Mouse (Mus musculus) embryonic facial prominence, embryonic 10.5 days (tissue): ENCODE results near the gene Jmjd8. TPM values are rescaled to one million over a fixed set of nuclear protein-coding genes. Genes with fewer than 3 reads are reported as not detected.
"Not testable (repeated sequence)": the region's sequence is repeated elsewhere in the genome, so short reads cannot be mapped to it uniquely, and the experiment has no call there.

Experiments
- DNase-seq: peaks from one replicate; pipeline ENCODE4 v3.0.0-alpha.2; 2017; ENCODE audit warnings: low spot score
- H3K27ac ChIP-seq: fragments of 300-500 bp; sonication (generic); replicated peaks from 2 replicates; pipeline ENCODE4 v1.5.1; 2016; ENCODE audit warnings: mild to moderate bottlenecking
- H3K27me3 ChIP-seq: fragments of 300-500 bp; sonication (generic); replicated peaks from 2 replicates; pipeline ENCODE4 v1.6.1; 2016; ENCODE audit warnings: low read depth, mild to moderate bottlenecking; ENCODE audit not compliant: poor library complexity, severe bottlenecking
- H3K36me3 ChIP-seq: fragments of 300-500 bp; sonication (generic); replicated peaks from 2 replicates; pipeline ENCODE4 v1.6.1; 2016; ENCODE audit warnings: mild to moderate bottlenecking, moderate library complexity
- H3K4me1 ChIP-seq: fragments of 300-500 bp; sonication (generic); 2 replicates; pipeline ENCODE4 v1.6.1; 2016
- H3K4me3 ChIP-seq: fragments of 300-500 bp; sonication (generic); 2 replicates; pipeline ENCODE4 v1.5.1; 2016; ENCODE audit warnings: mild to moderate bottlenecking, moderate library complexity
- H3K9me3 ChIP-seq: fragments of 300-500 bp; sonication (generic); 2 replicates; pipeline ENCODE4 v1.6.1; 2016; ENCODE audit warnings: mild to moderate bottlenecking
- WGBS: fragments of 180-500 bp; shearing (Covaris S2); methylation state at CpG from one replicate; pipeline ENCODE4 v1.1.7; 2016; 5-methylcytosine and 5-hydroxymethylcytosine counted together
- polyA plus RNA-seq: library from polyadenylated mRNA; unstranded; fragments of >200 nt; fragmentation: Nextera tagmentation; extraction: Ambion mirVana; gene quantifications from 2 replicates; pipeline ENCODE4 v1.2.1, GENCODE M21; 2016

Jmjd8 gene
- polyA plus RNA-seq, 1 experiment from 2014 or later: 50.5 TPM

GRCm38 (mm10) chr17:25794998-25795397 lies 33.7 kb upstream of the Jmjd8 start:
- peaks cover 70% of the 10 kb centered on the region for H3K4me1 ChIP-seq
- DNase-seq: no peak
- H3K4me3 ChIP-seq: peak overlapping the region; percentile 77
- H3K27ac ChIP-seq: peak overlapping the region; percentile 91
- 66% methylated on average over 17 of the region's 17 CpGs for WGBS
- no peaks in the 10 kb centered on the region for H3K9me3 ChIP-seq
- peaks cover 30% of the 10 kb centered on the region for H3K36me3 ChIP-seq
- H3K27me3 ChIP-seq: no peaks in the 10 kb centered on the region

GRCm38 (mm10) chr17:25795609-25796092 lies 33.0 kb upstream of the Jmjd8 start, which contains the start of gene AC134908.4:
Gene AC134908.4, minus strand, starts transcription at chr17:25795659.
- H3K9me3 ChIP-seq: no peaks in the 10 kb centered on the region
- H3K27ac ChIP-seq: peak within 1 kb of the TSS; percentile 91
- H3K4me3 ChIP-seq: peak within 1 kb of the TSS; percentile 77
- H3K4me1 ChIP-seq: peaks cover 66% of the 10 kb centered on the region
- DNase-seq: peak; percentile 90
- peaks cover 25% of the 10 kb centered on the region for H3K36me3 ChIP-seq
- no peaks in the 10 kb centered on the region for H3K27me3 ChIP-seq
- 4% methylated on average over 6 of the region's 6 CpGs for WGBS

- peaks cover 60% of the 10 kb centered on the region for H3K4me1 ChIP-seq
Measured at GRCm38 (mm10) chr17:25796211-25796771, 32.4 kb upstream of the Jmjd8 start.

DNA sequence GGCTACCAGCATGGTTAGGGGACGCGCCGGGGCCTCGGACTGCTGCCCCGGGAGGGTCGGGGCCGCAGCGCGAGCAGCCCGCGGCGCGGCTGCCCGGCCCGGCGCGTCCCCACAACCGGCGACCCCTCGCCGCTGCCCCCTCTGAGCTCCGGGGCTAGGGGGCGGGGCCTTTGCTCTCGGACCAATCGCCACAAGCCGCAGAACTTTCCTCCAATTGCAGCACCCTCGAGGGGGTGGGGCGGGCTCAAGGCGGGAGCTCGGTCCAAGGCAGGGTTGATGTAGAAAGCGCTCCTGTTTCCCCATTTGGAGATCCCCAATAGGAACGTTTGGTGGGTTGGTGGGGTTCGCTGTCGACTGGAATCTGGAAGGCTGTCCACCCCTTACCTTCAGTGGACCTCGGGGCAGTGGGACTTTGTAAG lies 31.7 kb upstream of the Jmjd8 start, which contains the start of gene Metrn:
TSS of gene Metrn (minus strand) at position 186 of the 419 bp plus-strand sequence.
- H3K36me3 ChIP-seq: peaks cover 25% of the 10 kb centered on the region
- under 1% methylated on average over 35 of the region's 35 CpGs for WGBS
- peak within 1 kb of the TSS; percentile 77 for H3K4me3 ChIP-seq
- peak; percentile 96 for DNase-seq
- H3K27me3 ChIP-seq: peaks cover 6% of the 10 kb centered on the region; the same call in 1 of the 2 replicates
- H3K4me1 ChIP-seq: peaks cover 53% of the 10 kb centered on the region
- H3K27ac ChIP-seq: peak within 1 kb of the TSS; percentile 91
- H3K9me3 ChIP-seq: no peaks in the 10 kb centered on the region

More at GRCm38 (mm10) chr17:25796211-25796771, 32.4 kb upstream of the Jmjd8 start:
- Histone ChIP-seq H3K4me3 (peak overlapping the region; percentile 77), H3K27me3 (no peaks in the 10 kb centered on the region), H3K27ac (peak overlapping the region; percentile 91), H3K9me3 (no peaks in the 10 kb centered on the region), H3K36me3 (peaks cover 25% of the 10 kb centered on the region)
- no peak for DNase-seq
- under 1% methylated on average over 37 of the region's 37 CpGs for WGBS

DNA sequence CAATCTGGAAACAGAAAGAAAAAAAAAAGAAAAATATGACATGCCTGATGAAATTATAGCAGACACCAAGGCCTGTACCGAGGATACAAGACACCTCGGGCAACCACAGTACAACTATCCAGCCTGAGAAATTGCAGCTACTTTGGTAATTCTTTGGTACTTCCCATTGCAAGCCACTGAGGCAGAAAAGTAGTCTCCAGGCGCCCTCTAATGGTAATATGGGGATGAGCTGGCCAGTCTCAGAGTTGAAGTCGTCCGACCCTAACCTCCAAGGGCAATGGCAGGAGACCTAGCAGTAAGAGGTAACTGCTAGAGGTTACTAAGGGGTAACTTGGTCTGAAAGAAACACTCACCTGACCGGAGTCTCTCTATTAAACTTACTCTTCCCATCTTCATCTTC lies 27.6 kb upstream of the Jmjd8 start:
- Histone ChIP-seq H3K27ac (no peak overlapping the region), H3K4me3 (no peak overlapping the region), H3K27me3 (peaks cover 25% of the 10 kb centered on the region), H3K36me3 (peaks cover 4% of the 10 kb centered on the region; the same call in 1 of the 2 replicates), H3K9me3 (no peaks in the 10 kb centered on the region), H3K4me1 (peaks cover 30% of the 10 kb centered on the region)
- 8% methylated on average over 6 of the region's 6 CpGs for WGBS
- peak; percentile 75 for DNase-seq

DNA sequence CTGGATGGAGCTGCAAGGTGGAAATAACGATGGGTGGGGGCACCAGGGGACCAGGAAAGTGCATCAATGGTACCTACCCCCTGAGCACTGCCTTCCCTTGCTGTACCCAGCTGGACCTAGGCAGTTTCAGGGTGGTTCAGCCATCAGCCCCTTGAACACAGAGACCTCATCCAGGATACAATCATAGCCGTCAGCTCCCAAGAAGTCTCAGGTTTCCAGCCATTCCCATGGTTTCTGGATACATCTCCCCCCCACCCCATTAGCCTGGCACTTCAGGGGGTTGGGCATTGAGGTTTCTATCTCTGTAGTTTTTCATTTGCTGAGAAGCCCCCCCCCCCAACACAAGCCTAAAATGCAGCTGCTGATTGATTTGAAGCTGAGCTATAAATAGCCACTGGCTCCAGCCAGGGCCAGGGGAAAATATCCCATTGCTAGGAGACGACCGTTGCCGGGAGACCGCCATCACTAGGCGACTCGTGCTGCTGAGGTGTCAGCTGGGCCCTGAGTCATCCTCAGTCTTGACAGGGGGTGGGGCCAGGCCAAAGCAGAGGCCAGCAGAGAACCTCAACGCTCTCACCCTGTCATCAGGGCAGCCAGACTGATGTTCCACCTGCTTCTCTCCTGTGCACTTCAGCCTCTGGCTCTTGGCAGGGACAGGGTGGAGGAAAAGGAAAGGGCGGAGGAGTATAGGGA lies 25.7 kb upstream of the Jmjd8 start:
- Histone ChIP-seq H3K27me3 (peaks cover 32% of the 10 kb centered on the region), H3K36me3 (no peaks in the 10 kb centered on the region), H3K9me3 (no peaks in the 10 kb centered on the region), H3K27ac (peak overlapping the region; percentile 66), H3K4me3 (peak overlapping the region; percentile 32; the same call in 1 of the 2 replicates), H3K4me1 (peaks cover 16% of the 10 kb centered on the region)
- WGBS: 14% methylated on average over 10 of the region's 10 CpGs
- DNase-seq: peak; percentile 70

GRCm38 (mm10) chr17:25806507-25806906 lies 22.2 kb upstream of the Jmjd8 start:
- Histone ChIP-seq H3K4me1 (peaks cover 45% of the 10 kb centered on the region), H3K27ac (no peak overlapping the region), H3K4me3 (no peak overlapping the region), H3K9me3 (no peaks in the 10 kb centered on the region), H3K27me3 (peaks cover 66% of the 10 kb centered on the region), H3K36me3 (no peaks in the 10 kb centered on the region)
- WGBS: 84% methylated on average over 4 of the region's 4 CpGs
- DNase-seq: no peak

DNA sequence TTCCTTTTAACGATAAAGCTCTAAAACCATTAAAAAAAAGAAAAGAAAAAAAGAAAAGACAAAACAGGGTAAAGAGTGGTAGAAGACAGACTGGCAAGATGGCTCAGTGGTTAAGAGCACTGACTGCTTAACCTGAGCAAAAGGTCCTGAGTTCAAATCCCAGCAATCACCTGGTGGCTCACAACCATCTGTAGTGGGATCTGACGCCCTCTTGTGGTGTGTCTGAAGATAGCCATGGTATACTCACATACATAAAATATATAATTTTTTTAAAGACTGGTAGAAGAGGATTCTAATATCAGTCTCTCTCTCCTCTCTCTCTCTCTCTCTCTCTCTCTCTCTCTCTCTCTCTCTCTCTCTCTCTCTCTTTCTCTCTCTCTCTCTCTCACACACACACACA lies 21.2 kb upstream of the Jmjd8 start:
- DNase-seq, H3K27ac ChIP-seq, H3K36me3 ChIP-seq, H3K9me3 ChIP-seq, H3K4me3 ChIP-seq: not testable (repeated sequence)
- 47% methylated on average over 2 of the region's 2 CpGs for WGBS
- Histone ChIP-seq H3K4me1 (peaks cover 42% of the 10 kb centered on the region), H3K27me3 (peaks cover 66% of the 10 kb centered on the region)

GRCm38 (mm10) chr17:25808028-25808427 lies 20.6 kb upstream of the Jmjd8 start:
- WGBS: 36% methylated on average over 5 of the region's 5 CpGs
- Histone ChIP-seq H3K27ac (peak overlapping the region; percentile 86; the same call in 1 of the 2 replicates), H3K36me3 (no peaks in the 10 kb centered on the region), H3K4me1 (peaks cover 36% of the 10 kb centered on the region), H3K27me3 (peaks cover 70% of the 10 kb centered on the region), H3K9me3 (no peaks in the 10 kb centered on the region), H3K4me3 (peak overlapping the region; percentile 82)
- no peak for DNase-seq

DNA sequence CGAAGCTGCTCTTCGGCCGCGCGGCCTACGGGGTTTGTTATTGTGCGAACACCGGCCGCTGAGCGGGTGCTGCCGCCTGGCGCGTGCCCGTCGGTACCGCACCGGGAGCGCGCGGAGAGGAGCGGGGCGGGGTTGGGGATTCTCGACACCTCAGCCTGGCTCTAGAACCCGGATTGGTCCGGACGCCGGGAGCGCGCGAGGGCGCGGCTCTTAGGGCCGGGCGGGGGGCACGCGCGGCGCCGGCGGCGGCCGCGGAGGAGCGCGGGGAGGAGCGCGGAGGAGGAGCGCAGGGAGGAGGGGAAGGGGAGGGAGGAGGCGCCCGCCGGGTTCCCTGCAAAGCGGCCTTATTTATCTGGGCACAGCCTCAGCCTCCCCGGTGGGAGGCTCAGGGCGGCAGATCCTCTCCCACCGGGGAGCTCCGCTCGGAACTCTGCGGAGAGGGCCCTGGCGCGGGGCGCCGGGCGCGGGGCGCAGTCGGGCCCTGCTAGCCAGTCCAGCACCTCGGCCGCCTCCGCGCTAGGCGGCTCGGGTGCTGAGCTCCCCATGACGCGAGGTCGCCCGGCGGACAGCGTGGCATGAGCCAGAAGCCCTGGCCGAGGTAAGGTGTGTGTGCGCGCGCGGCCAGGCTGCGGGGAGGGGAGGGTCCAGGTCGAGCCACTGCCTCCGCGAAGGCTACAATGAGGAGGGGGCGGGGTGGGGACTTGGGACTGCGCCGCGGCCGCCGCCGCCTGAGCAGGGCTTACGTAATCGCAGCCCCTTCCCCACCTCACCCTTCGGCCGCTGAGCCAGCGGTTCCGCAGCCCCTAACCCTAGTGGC lies 19.7 kb upstream of the Jmjd8 start, which contains the start of gene Fbxl16:
TSS of gene Fbxl16 (plus strand) at position 297 of the 817 bp plus-strand sequence.
- under 1% methylated on average over 97 of the region's 100 CpGs for WGBS
- peak within 1 kb of the TSS; percentile 86 for H3K27ac ChIP-seq
- peak within 1 kb of the TSS; percentile 82 for H3K4me3 ChIP-seq
- H3K36me3 ChIP-seq: no peaks in the 10 kb centered on the region
- peaks cover 34% of the 10 kb centered on the region for H3K4me1 ChIP-seq
- no peaks in the 10 kb centered on the region for H3K9me3 ChIP-seq
- peak; percentile 88 for DNase-seq
- H3K27me3 ChIP-seq: peaks cover 68% of the 10 kb centered on the region

- peak overlapping the region; percentile 82 for H3K4me3 ChIP-seq
- H3K9me3 ChIP-seq: no peaks in the 10 kb centered on the region
- 10% methylated on average over 25 of the region's 25 CpGs for WGBS
- peak overlapping the region; percentile 86 for H3K27ac ChIP-seq
- DNase-seq: no peak
- peaks cover 34% of the 10 kb centered on the region for H3K4me1 ChIP-seq
- peaks cover 70% of the 10 kb centered on the region for H3K27me3 ChIP-seq
- no peaks in the 10 kb centered on the region for H3K36me3 ChIP-seq
Measured at GRCm38 (mm10) chr17:25809606-25810340, 18.9 kb upstream of the Jmjd8 start.
